Mouse (Mus musculus) ES-CJ7 (cell line): ENCODE data around the gene Hcn3.

Experiments used
- DNase-seq: peaks from one replicate; pipeline ENCODE4 v3.0.0; 2011; ENCODE audit warnings: low read depth, low spot score

Hcn3 gene

DNA sequence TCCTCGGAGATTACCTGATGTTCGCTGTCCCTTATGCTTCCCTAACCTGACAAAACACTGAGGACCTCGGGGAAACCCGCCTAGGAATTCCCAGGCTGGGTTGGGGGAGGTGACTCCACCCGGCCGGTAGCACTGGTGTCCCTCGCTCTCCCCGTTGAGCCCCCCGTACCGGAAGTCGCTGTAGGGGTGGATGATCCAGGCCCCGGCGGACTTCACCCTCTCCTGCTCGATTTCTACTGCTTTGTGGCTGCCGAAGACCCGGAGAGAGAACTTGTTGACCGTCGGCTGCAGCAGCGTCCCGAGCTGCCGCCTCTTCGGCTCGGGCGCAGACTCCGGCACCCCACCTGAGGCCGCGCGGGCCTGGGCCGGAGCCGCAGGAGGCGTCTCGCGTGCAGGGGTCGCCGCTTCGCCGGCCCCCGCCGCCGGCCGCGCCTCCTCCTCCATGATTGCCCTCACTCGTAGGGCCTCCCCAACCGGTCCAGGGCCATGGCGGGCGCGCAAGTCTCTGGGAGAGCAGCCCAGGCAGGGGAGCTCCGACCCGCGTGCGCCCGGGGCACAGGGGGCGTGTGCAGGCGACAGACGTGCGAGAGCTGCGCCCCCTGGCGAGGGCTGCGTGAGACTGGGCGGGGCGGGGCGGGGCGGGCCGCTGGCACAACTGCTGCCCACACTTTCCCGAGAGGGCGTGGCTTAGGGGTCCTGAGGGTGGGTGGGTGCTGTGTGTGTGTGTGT is at the start of gene Hcn3:
TSS of gene Hcn3 (minus strand) at position 581 of the 729 bp plus-strand sequence.
- peak; percentile 88 for DNase-seq

DNA sequence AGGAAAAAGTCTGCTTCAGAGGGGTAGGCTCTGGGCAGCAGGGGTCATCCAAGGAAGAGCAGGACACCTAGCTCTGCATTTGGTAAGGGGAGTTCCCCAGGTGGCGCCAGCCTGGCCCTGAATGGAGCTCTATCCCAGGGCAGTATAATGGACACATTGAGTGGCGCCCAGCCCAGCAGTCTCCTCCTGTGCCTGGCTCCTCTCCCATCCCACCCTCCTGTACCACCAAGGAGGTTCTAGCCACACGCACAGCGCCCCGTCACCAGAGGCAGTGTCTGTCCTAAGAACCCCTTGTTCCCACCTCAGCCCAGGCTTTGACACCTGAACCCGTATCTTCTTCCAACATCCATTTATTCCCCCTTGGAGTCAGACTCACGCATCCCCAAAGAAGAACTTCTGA is 49.7 kb upstream of the Hcn3 start:
- no peak for DNase-seq

DNA sequence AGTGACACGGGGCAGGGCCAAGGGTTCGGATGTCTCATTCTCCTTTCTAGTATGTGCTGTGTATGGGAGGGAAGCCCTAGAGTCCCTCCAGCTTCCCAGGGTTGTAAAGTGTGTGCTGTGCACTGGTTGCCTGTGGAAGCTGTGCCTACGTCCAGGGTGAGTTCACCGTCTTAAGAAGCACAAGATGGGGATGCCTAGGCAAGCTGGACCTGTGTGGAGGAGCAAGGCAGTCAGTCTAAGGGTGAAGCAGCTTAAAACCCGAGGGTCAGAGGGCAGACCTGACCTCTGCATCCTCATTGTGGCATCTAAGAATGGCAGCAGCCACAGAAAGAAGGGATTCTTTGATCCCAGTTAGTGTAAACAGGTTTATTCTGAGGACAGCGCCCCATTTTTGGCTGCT is 48.7 kb upstream of the Hcn3 start:
- no peak for DNase-seq

DNA sequence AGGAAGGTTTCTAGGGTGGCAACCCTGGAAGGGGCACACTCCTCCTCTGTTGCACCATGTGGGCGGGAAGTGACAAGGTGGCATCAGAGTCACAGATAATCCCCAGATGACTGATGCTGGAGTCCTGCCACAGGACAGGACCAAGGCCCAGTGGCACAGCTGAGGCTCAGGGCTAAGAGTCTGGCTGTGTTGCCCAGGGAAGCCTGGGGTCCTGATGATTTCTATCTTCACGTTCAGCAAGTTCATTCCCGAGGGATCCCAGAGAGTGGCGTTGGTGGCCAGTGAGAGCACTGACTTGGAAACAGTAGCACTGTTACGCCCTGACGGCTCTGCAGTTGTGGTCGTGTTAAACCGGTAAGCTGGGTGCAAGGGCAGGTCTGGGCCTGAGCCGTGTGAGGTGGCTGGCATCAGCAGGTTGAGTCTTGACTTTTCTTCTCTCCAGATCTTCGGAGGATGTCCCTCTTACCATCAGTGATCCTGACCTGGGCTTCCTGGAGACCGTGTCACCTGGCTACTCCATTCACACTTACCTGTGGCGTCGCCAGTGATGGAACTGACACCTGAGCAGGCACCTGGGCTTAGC is 48.2 kb upstream of the Hcn3 start:
- no peak for DNase-seq

DNA sequence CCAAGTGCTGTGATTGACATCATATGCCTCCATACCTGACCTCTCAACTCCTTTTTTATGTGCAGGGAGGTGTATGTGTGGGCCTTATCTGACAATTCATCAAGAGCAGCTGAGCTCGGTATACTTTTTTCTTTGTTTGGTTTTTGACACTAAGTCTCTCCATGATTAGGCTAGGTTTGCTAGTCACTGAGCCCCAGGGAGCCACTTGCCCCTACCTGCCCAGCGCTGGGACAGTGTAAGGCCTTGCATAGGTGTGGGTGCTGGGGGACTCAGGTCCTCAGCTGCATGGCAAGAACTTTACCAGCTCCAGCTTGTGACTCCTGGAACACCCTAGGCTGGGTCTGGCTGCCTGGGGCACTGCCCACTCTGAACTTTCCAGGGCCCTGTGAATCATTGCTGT is 46.7 kb upstream of the Hcn3 start:
- DNase-seq = no peak

DNA sequence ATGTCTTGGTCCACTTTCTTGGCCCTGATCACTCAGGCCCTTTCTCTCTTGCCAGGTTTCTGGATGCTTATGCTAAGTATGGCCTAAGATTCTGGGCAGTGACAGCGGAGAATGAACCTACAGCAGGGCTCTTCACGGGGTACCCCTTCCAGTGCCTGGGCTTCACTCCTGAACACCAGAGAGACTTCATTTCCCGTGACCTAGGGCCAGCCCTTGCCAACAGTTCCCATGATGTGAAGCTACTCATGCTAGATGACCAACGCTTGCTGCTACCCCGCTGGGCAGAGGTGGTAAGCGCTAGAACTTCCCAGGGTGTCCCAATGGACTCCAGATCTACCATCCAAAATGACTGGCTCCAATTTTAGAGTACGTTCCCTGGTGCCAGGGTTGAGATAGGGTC is 46.1 kb upstream of the Hcn3 start:
- DNase-seq = no peak

DNA sequence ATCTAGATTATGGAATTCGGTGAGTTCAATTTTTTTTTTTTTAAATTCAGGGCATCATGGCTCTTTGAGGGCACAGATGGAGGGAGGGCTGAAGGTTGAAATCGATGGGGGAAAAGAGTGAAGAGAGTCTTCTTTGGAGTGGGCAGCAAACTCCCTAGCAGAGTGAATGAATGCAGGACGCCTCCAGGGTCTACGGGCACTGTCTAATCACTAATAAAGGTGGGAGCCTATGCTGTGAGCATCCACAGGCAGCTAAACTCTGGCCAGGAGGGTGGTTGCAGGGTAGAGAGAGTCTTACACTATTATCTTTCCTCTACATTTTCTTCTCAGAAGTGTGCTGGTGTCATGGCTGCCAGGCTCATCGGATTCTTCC is 43.1 kb upstream of the Hcn3 start:
- no peak for DNase-seq

DNA sequence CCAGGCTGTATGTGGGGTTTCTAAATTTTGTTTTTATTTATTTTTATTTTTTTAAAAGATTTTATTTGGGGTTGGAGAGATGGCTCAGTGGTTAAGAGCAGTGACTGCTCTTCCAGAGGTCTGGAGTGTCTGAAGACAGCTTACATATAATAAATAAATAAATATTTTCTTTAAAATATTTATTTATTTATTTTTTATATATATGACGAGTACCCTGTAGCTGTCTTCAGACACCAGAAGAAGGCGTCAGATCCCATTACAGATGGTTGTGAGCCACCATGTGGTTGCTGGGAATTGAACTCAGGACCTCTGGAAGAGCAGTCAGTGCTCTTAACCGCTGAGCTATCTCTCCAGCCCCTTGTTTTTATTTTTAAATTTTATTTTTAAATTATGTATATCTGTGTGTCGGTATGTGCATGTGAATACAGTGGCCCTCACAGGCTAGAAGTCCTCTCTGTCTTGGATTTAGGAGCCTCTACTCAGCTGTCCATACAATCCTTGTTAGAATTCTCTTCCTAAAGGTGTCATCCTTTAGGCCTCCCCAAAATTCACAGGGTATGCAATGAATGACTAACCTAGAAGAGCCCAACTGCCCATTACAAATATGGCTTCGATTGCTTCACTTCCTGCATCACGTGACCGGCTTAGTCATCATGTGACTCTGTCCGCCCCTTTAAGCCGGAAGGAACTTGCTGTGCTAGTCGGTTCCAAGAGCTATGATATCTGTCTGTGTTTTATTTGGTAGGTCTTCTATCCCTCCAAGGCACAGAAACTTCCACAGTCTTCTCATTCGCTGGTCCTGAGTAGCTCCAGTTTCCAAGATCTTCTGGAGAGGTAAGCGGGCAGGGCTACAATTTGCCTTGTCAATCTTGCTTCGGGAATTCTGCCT is 42.5 kb upstream of the Hcn3 start, which contains the start of gene Gba:
TSS of gene Gba (plus strand) at position 676 of the 889 bp plus-strand sequence.
- DNase-seq = peak; percentile 93

DNA sequence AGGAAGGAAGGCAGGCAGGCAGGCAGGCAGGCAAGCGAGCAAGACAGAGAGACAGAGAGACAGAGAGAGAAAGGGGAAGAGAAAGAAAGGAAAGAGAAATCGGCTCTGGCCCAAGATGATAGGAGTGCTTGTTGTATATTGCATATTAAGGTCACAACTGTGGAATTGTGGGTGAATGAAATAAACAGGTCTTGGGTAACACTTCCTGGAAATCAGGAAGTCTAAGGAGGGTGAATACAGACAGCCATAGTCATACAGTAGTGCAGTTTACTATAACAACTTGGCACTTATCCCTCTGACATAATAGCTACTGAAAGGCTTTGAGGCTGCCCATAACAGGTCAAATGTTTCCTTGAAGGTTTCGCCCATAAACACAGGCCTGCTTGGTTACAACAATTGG is 39.8 kb upstream of the Hcn3 start:
- no peak for DNase-seq

DNA sequence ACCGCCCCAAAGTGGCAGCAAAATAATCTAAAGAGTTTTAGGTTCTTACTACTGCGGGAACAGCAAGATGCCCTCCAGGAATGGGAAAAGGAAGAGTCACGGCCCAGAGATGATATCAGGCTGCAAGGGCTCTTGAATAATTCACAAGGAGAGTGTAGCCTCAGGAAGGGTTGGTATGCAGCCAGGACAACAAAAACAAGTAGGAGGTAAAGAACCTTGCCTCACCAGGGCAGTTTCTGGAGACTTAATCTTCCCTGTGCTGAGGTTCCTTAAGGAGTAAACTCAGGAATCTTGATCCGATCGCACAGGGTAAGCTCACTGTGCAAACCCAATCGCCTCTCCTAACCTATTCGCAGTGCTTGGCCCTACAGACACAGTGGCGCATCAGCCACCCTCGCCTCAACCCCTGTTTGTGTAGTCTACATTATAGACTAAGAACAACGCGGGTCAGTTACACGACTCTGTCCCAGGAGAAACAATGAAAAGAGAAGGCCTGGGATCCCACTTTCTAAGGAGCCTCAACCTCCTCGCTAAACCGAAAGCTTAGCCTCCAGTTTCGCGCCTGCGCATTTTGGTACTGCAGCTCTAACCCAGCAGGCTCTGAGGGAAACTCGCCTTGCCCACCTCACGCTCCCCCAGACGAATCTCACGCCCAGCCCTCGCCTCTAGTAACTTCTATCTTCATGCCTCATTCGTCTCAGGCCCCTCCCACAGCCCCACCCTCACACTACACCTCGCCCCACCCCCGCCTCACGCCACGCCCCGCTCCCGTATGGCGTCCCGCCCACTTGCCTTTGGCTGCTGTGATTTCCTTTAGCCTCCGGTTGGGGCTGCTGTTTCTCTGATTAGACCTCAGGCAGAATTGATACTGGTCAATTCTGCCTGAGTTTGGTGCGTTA is 36.2 kb upstream of the Hcn3 start:
- DNase-seq = peak; percentile 97

DNA sequence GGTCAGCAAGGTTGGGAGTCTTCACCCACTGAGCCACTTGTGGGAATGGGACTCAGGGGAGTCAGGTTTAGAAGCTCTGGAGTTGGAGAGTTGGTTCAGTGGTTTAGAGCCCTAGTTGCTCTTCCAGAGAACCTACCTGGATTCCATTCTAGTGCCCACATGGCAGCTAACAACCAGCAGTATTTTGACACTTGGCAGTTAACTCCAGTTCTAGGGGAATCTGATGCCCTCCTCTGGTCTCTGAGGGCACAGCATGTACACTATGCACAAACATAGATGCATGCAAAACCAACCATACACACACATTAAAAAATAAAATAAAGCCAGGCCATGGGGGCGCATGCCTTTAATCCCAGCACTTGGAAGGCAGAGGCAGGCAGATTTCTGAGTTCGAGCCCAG is 33.9 kb upstream of the Hcn3 start:
- no peak for DNase-seq

DNA sequence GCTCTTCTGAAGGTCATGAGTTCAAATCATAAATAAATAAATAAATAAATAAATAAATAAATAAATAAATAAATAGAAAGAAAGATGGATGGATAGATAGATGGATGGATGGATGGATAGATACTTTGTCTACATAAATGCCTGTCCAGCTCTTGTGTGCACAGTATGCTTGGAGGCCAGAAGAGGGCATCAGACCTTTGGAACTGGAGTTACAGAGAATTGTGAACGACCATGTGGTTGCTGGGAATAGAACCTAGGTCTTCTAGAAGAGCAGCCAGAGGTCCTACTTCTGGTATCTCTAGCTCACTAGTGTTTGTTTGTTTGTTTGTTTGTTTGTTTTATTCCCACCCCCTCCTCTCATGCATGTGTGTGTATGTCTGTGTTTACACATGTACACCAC is 33.4 kb upstream of the Hcn3 start:
- DNase-seq = peak; percentile 59

DNA sequence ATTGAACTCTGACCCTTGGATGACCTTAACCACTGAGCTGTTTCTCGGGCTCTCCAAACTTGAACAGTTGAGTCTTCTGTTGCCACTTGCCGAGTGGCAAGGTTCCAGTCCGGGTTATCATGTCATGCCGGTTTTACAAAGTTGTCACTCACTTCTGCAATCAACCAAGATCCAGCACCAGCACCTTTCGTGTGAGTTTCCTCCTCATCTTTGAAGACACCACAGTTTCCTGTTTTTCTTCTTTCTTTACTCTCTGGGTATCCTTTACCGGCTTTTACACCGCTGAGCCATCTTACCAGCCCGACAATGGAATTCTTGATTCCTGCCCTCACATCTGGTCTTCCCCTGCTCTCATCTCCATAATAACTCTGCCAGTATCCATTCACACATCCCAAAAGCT is 30.4 kb upstream of the Hcn3 start:
- DNase-seq = no peak

DNA sequence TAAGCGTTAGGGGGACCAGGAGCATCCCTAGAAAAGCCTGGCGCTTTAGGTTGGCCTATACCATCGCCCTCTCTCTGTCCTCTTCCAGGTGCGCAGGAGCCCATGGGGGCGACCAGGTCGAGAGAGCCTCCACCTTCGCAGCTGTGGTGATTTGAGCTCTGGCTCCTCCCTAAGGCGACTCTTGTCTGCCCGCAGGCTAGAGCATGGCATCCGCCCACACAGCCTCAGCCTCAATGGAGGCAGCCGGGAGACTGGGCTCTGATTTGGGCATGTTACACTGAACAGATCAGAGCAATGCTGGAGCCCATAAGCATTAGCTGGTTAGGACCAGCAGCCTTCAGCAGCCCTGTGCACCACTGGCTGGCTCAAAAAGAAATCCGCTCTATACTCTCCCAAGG is 28.5 kb upstream of the Hcn3 start:
- DNase-seq = no peak

DNA sequence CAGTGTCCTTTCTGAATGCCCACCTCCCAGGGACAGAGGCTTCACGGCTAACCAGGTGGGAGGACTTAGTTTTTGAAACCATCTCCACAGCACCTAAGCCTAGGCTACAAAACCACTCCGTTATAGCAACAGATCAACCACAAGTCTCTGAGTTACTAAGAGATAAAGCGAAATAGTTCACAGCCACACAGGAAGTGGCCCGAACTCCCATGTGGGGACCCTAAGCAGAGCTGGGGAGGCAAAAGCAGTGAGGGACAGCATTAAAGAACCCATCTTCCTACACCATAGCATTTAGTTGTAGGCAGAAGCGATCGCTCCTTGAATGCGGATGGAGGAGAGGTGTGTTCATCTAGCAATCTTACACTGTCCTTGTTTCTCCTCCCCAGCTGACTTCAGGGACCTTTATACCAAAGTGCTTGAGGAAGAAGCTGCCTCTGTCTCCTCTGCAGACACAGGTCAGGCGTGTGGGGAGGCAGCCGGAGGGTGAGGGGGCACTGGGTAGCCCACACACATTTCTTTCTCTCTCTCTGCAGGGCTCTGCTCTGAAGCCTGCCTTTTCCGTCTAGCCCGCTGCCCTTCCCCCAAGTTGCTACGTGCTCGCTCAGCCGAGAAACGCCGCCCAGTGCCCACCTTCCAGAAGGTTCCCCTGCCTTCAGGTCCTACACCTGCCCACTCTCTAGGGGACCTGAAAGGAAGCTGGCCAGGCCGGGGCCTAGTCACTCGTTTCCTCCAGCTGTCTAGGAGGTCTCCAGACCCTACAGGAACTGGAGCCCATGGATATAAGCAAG is 27.9 kb upstream of the Hcn3 start:
- no peak for DNase-seq

DNA sequence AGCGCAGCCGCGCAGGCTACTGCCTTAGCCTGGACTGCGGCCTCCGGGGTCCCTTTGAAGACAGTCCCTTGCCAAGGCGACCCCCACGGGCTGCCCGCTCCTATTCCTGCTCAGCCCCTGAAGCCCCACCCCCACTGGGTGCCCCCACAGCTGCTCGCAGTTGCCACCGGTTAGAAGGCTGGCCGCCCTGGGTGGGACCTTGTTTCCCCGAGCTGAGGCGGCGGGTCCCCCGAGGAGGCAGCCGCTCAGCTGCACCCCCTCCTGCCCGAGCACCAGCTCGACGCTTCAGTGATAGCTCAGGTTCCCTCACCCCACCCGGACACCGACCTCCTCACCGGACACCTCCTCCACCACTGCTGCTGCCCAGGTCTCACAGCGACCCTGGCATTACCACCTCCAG is 27.2 kb upstream of the Hcn3 start:
- DNase-seq = no peak

DNA sequence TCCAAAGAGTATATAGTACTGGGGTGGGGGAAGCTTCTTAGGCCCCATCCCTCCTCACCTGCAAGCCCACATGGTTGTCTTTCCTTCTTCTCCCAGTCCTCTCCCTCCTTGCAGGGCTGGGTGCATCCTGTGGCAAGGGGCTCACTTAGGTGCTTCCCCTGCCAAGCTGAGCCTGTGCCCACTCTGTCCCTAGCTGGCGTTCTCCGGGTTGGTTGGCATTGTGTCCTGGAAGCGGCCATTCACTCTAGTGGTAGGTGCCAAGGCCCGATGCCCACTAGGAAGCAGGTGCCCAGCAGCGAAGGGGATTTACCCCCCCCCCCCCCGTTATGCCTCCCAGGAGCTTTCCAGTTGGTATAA is 23.9 kb upstream of the Hcn3 start:
- DNase-seq = no peak

DNA sequence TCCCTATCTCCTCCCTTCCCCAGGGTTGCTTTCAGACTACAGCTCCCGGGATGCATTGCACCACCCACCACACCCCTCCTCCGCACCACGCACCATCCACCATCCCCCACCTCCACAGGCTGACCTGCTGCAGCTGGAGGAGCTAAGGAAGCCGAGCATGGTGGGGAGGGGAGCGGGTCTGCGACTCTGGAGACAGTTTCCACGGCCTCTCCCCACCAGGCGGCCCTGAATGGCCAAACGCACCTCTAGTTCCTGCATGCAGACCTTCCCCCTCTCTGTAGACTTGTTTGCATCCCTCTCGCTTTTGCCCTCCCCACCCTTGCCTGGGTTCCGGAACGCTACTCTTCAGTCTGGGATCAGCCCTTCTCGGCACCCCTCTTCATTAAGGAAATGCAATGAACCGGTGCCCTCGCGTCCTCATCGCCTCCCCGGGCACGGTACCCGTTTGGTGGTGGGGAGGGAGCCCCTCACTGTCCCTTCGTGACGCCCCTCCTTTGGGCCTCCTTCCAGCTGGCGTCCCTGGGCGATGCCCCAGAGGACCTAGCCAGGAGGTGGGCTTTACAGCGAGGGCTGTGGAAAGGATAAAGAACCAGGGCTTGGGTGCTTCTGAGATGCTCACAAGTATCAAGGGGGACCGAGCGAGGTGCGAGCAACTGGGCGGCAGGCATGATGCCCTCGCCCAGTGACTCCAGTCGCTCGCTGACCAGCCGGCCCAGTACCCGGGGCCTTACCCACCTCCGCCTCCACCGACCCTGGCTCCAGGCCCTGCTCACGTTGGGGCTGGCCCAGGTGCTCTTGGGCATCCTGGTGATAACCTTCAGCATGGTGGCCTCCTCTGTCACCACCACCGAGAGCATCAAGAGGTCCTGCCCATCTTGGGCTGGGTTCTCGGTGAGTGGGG is 23.3 kb upstream of the Hcn3 start, which contains the start of gene Fam189b:
TSS of gene Fam189b (plus strand) at position 86 of the 901 bp plus-strand sequence.
- DNase-seq = peak; percentile 93

DNA sequence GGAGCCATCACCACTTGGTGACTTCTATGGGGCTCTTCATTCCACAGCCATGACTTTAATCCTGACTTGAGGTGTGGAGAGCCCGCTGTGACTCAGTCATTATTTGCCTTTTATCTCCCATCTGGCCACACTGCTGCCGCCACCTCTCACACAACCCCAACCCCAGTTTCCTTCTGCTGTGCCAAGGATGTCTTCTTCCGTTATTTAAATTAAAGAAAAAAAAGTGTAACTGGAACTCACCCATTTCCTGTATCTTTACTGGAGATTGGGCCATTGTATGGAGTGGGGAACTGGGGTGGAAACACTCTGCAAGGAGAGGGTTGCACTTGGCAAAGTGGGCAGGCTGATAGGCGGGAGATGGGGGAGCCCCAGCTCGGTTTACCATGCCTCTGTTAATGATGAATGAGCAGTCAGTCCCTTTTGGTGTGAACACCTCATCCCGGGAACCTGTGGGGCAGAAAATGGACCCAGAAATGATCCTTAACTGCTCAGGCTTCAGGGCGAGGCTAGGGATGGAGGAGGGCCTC is 22.6 kb upstream of the Hcn3 start:
- no peak for DNase-seq
